Mouse (Mus musculus) splenic B cell, adult 2 months (primary cell): ENCODE results near the gene Lrif1.
A peak's percentile ranks its signal among the peaks of the same experiment; 100 is the strongest.
"Not testable (repeated sequence)": the region's sequence is repeated elsewhere in the genome, so short reads cannot be mapped to it uniquely, and the experiment has no call there.

Experiments used
- DNase-seq: peaks from one replicate; pipeline ENCODE4 v3.0.0-alpha.2; 2011; ENCODE audit warnings: low read depth, low spot score
- H3K27me3 ChIP-seq: 2 replicates; pipeline ENCODE4 v1.6.1; 2012; ENCODE audit warnings: mild to moderate bottlenecking, low read length, moderate library complexity, mixed read lengths; ENCODE audit not compliant: control insufficient read depth, poor library complexity, insufficient read depth, severe bottlenecking
- H3K36me3 ChIP-seq: 2 replicates; pipeline ENCODE4 v1.6.1; 2012; ENCODE audit warnings: mild to moderate bottlenecking, low read length, moderate library complexity, mixed read lengths; ENCODE audit not compliant: control insufficient read depth, poor library complexity, insufficient read depth, severe bottlenecking

Lrif1 gene

GRCm38 (mm10) chr3:106684830-106685229 lies at the start of gene Lrif1:
TSS of gene Lrif1 (plus strand) at chr3:106684987.
- H3K36me3 ChIP-seq, result no peaks in the 10 kb centered on the region
- DNase-seq, result peak; percentile 73

GRCm38 (mm10) chr3:106672811-106673210 lies 12.0 kb upstream of the Lrif1 start:
- not testable (repeated sequence) for DNase-seq, H3K27me3 ChIP-seq, H3K36me3 ChIP-seq

More at GRCm38 (mm10) chr3:106684830-106685229, at the start of gene Lrif1:
- H3K27me3 ChIP-seq, result no peaks in the 10 kb centered on the region; the same call in 1 of the 2 replicates

GRCm38 (mm10) chr3:106685381-106685780 lies 594 bp downstream of the Lrif1 start:
- no peaks in the 10 kb centered on the region; the same call in 1 of the 2 replicates for H3K27me3 ChIP-seq
- H3K36me3 ChIP-seq, result no peaks in the 10 kb centered on the region
- DNase-seq, result no peak

- Histone ChIP-seq H3K27me3 (no peaks in the 10 kb centered on the region), H3K36me3 (no peaks in the 10 kb centered on the region)
- peak; percentile 100 for DNase-seq
These were observed 36.7 kb downstream of the Lrif1 start for GRCm38 (mm10) chr3:106721397-106722027.

- Histone ChIP-seq H3K27me3 (no peaks in the 10 kb centered on the region), H3K36me3 (no peaks in the 10 kb centered on the region)
- DNase-seq, result peak; percentile 97
These were observed 37.5 kb downstream of the Lrif1 start for GRCm38 (mm10) chr3:106722028-106722945.

- peaks cover 11% of the 10 kb centered on the region for H3K36me3 ChIP-seq
- DNase-seq, result peak; percentile 33
- no peaks in the 10 kb centered on the region for H3K27me3 ChIP-seq
These were observed 71.1 kb downstream of the Lrif1 start for GRCm38 (mm10) chr3:106755898-106756297.

- H3K27me3 ChIP-seq, result no peaks in the 10 kb centered on the region
- peak; percentile 51 for DNase-seq
- H3K36me3 ChIP-seq, result peaks cover 14% of the 10 kb centered on the region
These were observed 87.0 kb downstream of the Lrif1 start for GRCm38 (mm10) chr3:106771834-106772233.

- peak; percentile 73 for DNase-seq
- peaks cover 2% of the 10 kb centered on the region; the same call in 1 of the 2 replicates for H3K36me3 ChIP-seq
- H3K27me3 ChIP-seq, result no peaks in the 10 kb centered on the region
These were observed 100.3 kb downstream of the Lrif1 start for GRCm38 (mm10) chr3:106785130-106785529.
